Mouse (Mus musculus) small intestine, adult 2 months (tissue): ENCODE results near the gene Cpsf2.

Source experiments
- CTCF ChIP-seq: fragments of 200-500 bp; IDR thresholded peaks from 2 replicates; pipeline ENCODE4 v1.5.1; 2012; ENCODE audit warnings: low read depth, mild to moderate bottlenecking, control low read depth, inconsistent platforms, low read length, moderate library complexity, mixed read lengths; ENCODE audit not compliant: insufficient replicate concordance, insufficient read length; ENCODE audit errors: extremely low read depth
- POLR2A ChIP-seq: fragments of 200-500 bp; IDR thresholded peaks from 2 replicates; pipeline ENCODE4 v1.6.1; 2012; ENCODE audit warnings: low read depth, mild to moderate bottlenecking, control low read depth, inconsistent platforms, low read length, moderate library complexity

DNA sequence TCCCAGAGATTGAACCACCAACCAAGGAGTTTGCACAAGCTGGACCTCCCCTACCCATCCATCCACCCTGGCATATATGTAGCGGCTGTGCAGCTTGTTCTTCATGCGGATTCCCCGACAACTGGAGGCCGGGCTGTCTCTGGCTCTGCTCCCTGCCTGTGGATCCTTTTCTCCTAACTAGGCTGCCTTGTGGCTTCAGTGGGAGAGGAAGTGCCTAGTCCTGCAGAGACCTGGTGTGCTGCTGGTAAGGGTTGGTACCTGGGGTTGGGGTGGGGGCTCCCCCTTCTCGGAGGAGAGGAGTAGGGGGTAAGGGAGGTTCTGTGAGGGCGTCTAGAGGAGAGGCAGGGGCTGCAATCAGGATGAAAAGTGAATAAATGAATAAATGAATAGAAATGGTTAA lies 39.3 kb downstream of the Cpsf2 start:
- no peak for TF ChIP-seq CTCF
- no peak for TF ChIP-seq POLR2A
